Mouse (Mus musculus) G1E (cell line): ENCODE results near the gene Clmn.

Experiments
- CTCF ChIP-seq: IDR thresholded peaks from 2 replicates; pipeline ENCODE4 v1.5.1; 2012; ENCODE audit warnings: low read depth, low read length, inconsistent platforms, mixed read lengths
- POLR2AphosphoS5 ChIP-seq: IDR thresholded peaks from 2 replicates; pipeline ENCODE4 v1.6.1; 2012; ENCODE audit warnings: low read depth, low read length, inconsistent platforms; ENCODE audit not compliant: insufficient replicate concordance

DNA sequence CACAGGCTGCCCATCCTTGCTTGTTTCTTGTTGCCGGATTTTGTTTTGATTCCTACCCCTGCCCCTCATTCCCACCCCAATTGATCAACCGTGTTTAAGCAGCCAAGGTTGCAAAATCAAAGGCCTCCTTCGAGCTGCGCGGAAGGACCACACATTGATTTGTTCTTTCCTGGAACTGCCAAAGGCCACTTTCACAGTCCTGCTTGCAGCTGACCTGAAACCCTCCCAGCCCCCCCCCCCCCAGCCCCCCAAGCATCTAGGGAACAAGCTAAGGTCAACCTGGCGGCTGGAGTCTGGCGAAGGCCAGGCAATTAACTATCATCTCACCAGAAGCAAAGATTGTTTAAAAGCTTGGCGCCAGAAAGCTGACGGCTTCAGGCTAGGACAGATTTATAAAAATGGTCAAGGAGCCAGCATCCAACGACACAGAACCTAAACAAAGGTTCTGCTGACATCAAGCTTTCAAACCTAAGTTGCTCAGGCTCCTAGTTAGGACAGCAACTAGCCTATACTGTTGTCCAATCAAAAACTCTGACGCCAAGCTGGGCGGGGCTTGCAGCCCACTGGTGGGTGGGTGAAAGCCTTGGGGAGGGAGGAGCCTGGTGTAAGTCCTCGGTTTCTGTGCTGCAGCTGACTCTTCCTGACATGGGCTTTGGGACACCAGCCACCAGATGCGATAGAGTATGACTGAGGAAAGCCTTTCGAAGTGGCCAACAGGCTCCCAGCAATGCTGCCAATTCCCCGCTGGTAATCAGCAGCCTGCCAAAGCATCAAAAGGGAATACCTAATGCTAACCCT lies 13.0 kb downstream of the Clmn start:
- TF ChIP-seq CTCF (no peak), POLR2AphosphoS5 (no peak)
